Comparison of ENCODE assay signal across 8 mouse cellular contexts in genomic region chr15:85652431-85652830, GRCm38 (mm10).
DNase-seq lines count a peak whose midpoint lies in the region; ATAC-seq and TF ChIP-seq lines count a peak whose summit lies in the region.

No protein-coding gene starts in this region.

- no peak for DNase-seq in gastrocnemius, adult 2 months
- no peak for DNase-seq in gastrocnemius, postnatal 10 days
- no peak for DNase-seq in lung, embryonic 14.5 days
- no peak for DNase-seq in lung, postnatal 36 days
- no peak for DNase-seq in hindbrain, embryonic 14.5 days (ENCODE audit: low spot score)
- DNase-seq in right cerebral cortex, adult 18-20 months = no peak
- no peak for DNase-seq in testis, postnatal 14 days (ENCODE audit: low spot score)

- intact Hi-C loops in gastrocnemius, adult 2 months (cut with DNase I) = no loop called here

- WGBS in lung, embryonic 14.5 days = 85% methylated on average over 5 of the region's 5 CpGs
- 55% methylated on average over 5 of the region's 5 CpGs for WGBS in hindbrain, embryonic 14.5 days
- WGBS in neural tube, embryonic 13.5 days = 41% methylated on average over 5 of the region's 5 CpGs

- no peak overlapping the region; the same call in 1 of the 2 replicates for H3K4me2 ChIP-seq in lung, embryonic 14.5 days
- H3K4me2 ChIP-seq in hindbrain, embryonic 14.5 days (replicated peaks) = peak overlapping the region; percentile 74
- peak overlapping the region; percentile 72 for H3K4me2 ChIP-seq in neural tube, embryonic 13.5 days

- H3K4me1 ChIP-seq in lung, embryonic 14.5 days (ENCODE audit: insufficient read depth) = peaks cover 32% of the 10 kb centered on the region
- H3K4me1 ChIP-seq in hindbrain, embryonic 14.5 days (replicated peaks; ENCODE audit: control insufficient read depth, insufficient read depth, low read length) = peaks cover 64% of the 10 kb centered on the region
- peaks cover 88% of the 10 kb centered on the region for H3K4me1 ChIP-seq in neural tube, embryonic 13.5 days (replicated peaks)

- no peaks in the 10 kb centered on the region for H3K9me3 ChIP-seq in lung, embryonic 14.5 days (ENCODE audit: low read depth, low read length)
- H3K9me3 ChIP-seq in hindbrain, embryonic 14.5 days (ENCODE audit: control insufficient read depth, low read length) = no peaks in the 10 kb centered on the region
- H3K9me3 ChIP-seq in neural tube, embryonic 13.5 days = no peaks in the 10 kb centered on the region

- peaks cover 2% of the 10 kb centered on the region; the same call in 1 of the 2 replicates for H3K36me3 ChIP-seq in lung, embryonic 14.5 days (ENCODE audit: insufficient read depth)
- no peaks in the 10 kb centered on the region for H3K36me3 ChIP-seq in hindbrain, embryonic 14.5 days (replicated peaks; ENCODE audit: control insufficient read depth, insufficient read depth)
- no peaks in the 10 kb centered on the region for H3K36me3 ChIP-seq in neural tube, embryonic 13.5 days

- no peak for ATAC-seq in lung, embryonic 14.5 days (ENCODE audit: insufficient read depth)
- ATAC-seq in hindbrain, embryonic 14.5 days (ENCODE audit: low FRiP score) = 0 out of 2 replicates have a peak, but pooled peaks have one; percentile 1
- no peak; the same call in 1 of the 2 replicates for ATAC-seq in neural tube, embryonic 13.5 days (ENCODE audit: low read depth)

- TF ChIP-seq CTCF in gastrocnemius, adult 2 months (IDR thresholded peaks at IDR 0.05) = no peak
- TF ChIP-seq CTCF in lung, embryonic 14.5 days (IDR thresholded peaks at IDR 0.05; ENCODE audit: low read depth) = no peak

- peak overlapping the region; percentile 96 for H3K27ac ChIP-seq in gastrocnemius, adult 2 months
- peak overlapping the region; percentile 99; the same call in 1 of the 2 replicates for H3K27ac ChIP-seq in lung, embryonic 14.5 days (ENCODE audit: low read depth)
- H3K27ac ChIP-seq in hindbrain, embryonic 14.5 days = peak overlapping the region; percentile 99
- peak overlapping the region; percentile 100 for H3K27ac ChIP-seq in neural tube, embryonic 13.5 days (replicated peaks)

- no peaks in the 10 kb centered on the region for H3K27me3 ChIP-seq in lung, embryonic 14.5 days (ENCODE audit: insufficient read depth, low read length)
- peaks cover 24% of the 10 kb centered on the region for H3K27me3 ChIP-seq in hindbrain, embryonic 14.5 days (ENCODE audit: control insufficient read depth, insufficient read depth, low read length)
- H3K27me3 ChIP-seq in neural tube, embryonic 13.5 days = peaks cover 31% of the 10 kb centered on the region

- H3K4me3 ChIP-seq in gastrocnemius, adult 2 months = peak overlapping the region; percentile 70
- H3K4me3 ChIP-seq in lung, embryonic 14.5 days (ENCODE audit: low read depth, low read length) = no peak overlapping the region
- peak overlapping the region; percentile 32; the same call in 1 of the 2 replicates for H3K4me3 ChIP-seq in hindbrain, embryonic 14.5 days (replicated peaks; ENCODE audit: low read length)
- peak overlapping the region; percentile 42; the same call in 1 of the 2 replicates for H3K4me3 ChIP-seq in neural tube, embryonic 13.5 days

- no peak overlapping the region for H3K9ac ChIP-seq in lung, embryonic 14.5 days
- peak overlapping the region; percentile 82 for H3K9ac ChIP-seq in hindbrain, embryonic 14.5 days
- H3K9ac ChIP-seq in neural tube, embryonic 13.5 days = peak overlapping the region; percentile 88
